Mouse (Mus musculus) CD4-positive, CD25-positive, alpha-beta regulatory T cell, adult 4 months (primary cell): ENCODE measurements at regions not wholly inside any gene's neighbourhood (a gene's known extent, or its start where the extent isn't known, plus 50 kb on each side); places are given as distances from the start of the nearest gene placed in this dataset.
A peak's percentile ranks its signal among the peaks of the same experiment; 100 is the strongest.
"Not testable (repeated sequence)": the region's sequence is repeated elsewhere in the genome, so short reads cannot be mapped to it uniquely, and the experiment has no call there.

Experiments used
- ATAC-seq: one replicate; pipeline ENCODE4 v1.8.0; 2017

- ATAC-seq = no peak
Observed at GRCm38 (mm10) chr3:8310379-8311128, 1299.3 kb downstream of the Zfp704 start.

GRCm38 (mm10) chr3:8307296-8307695 lies 1302.6 kb downstream of the Zfp704 start:
- no peak for ATAC-seq

- ATAC-seq = no peak
Observed at GRCm38 (mm10) chr3:8304784-8305183, 1305.1 kb downstream of the Zfp704 start.

DNA sequence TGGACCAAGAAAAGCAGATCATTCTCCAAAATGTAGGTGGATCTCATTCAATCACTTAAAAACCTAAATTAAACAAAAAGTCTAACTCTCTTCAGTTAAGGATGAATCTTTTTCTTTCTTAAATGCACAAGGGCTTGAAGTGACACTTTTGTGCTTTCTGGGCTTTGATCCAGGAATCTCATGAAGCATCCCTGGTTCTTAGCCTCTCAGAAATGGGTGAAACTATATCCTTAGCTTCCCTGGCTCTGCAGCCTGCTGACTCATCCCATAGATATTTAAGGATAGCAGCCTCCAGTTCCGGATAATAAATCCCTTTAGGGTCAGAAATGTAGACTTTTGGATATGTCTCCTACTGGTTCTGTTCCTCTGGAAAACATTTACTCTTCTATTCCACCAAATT lies 1316.8 kb downstream of the Zfp704 start:
- ATAC-seq = no peak

- no peak for ATAC-seq
Observed at GRCm38 (mm10) chr3:8289558-8289957, 1320.3 kb downstream of the Zfp704 start.

- no peak for ATAC-seq
Observed at GRCm38 (mm10) chr3:8288437-8288836, 1321.4 kb downstream of the Zfp704 start.

GRCm38 (mm10) chr3:8284655-8285428 lies 1325.0 kb downstream of the Zfp704 start:
- no peak for ATAC-seq

DNA sequence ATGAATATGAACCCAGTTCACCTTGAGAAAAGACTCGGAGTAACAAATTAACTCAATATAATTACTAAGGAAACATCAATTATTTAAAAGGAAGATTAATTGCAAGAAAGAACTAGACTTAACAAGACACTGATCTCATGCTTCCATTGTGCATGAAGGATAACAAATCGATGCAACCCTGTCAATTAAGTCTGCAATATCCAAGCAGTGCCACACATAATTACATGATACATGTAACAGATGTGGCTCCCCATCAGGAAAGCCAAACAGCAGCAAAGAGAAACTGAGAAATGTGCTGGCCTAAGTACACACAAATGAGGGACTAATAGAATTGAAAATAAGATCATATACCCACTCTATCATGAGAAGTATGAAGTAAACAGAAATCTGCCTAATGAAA lies 1327.5 kb downstream of the Zfp704 start:
- no peak for ATAC-seq

GRCm38 (mm10) chr3:8276661-8277060 lies 1333.2 kb downstream of the Zfp704 start:
- no peak for ATAC-seq

DNA sequence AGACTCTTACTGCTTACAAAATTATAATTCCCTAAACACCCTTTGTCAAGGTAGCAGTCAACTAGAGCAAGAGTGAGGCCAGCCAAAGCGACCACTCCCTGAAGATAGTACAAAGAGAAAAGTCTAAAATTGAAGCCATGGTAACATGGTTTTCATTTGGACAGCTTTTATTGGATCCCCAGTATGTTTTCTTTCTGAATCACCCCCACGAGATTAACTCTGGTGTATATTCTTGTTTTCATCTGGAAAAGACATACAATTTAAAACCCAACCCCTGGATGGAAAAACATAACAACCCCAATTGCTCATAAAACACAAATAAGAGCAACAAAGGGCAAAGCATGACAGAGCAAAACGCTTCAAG lies 1339.0 kb downstream of the Zfp704 start:
- no peak for ATAC-seq

- no peak for ATAC-seq
Observed at GRCm38 (mm10) chr3:8270009-8270934, 1339.6 kb downstream of the Zfp704 start.

DNA sequence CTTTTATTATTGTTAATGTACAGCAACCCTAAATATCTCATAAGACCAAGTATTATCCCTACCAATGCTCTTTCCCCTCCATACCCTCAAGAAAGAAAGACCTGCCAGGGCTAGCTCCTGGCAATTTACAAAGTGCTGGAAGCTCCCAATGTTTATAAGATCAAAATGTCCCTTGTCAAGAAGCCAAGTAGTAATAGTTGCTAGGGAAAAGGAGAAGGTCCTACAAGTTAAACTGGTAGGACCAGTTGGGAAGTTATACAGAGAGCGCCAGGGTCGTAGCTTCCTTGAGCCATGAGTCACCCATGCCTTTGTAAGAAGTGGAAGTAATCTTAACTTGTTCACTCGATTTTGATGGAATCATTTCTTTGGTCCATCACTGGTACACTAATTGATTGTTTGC lies 1344.1 kb downstream of the Zfp704 start:
- ATAC-seq = no peak

DNA sequence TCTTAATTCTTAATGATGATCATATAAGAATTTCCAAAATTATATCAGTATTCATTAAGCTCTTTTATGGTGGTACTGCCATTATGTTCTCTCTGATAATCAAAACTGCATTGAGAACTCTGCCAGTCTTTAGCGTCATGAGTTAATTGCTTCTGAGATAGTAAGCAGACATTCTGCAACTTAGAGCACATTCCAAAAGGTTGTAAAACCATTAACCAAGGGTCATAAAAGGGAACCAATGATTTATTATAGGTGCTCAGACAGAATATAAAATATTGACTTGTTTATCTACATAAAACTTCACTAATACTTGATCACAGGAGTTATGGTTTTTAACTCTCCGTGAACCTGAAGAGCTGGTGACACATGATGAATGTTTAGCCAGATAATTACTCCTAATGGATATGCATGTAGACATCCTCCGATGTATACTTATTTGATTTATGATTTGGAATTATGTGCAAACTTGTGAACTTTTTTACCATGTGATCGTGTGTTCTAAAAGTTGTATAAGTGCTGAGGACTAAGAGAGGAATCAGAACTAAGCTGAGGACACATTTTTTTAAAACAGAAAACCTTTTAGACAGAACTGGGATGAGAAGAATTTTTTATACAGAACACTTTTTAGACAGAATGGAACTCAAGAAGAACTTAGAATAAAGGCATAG lies 1345.4 kb downstream of the Zfp704 start:
- no peak for ATAC-seq

DNA sequence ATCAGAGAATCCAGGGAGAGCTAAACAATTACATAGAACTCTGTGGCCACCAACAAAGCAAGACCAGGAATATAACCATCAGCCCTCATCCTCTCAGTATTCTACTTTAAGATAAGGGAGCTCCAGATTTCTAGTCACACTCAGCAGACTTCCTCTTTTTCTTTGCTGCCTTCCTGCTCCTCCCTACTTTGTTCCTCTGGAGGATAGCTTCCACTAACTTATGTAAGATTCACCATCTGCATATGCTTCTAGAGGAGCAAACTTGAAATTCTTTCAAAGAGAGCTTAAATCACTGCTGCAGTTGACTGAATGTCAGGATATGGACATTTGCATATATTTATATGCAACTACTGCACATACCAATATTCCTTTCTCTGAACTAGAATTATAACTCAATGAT lies 1352.6 kb downstream of the Zfp704 start:
- no peak for ATAC-seq

- ATAC-seq = no peak
Observed at GRCm38 (mm10) chr3:8252311-8252710, 1357.6 kb downstream of the Zfp704 start.

DNA sequence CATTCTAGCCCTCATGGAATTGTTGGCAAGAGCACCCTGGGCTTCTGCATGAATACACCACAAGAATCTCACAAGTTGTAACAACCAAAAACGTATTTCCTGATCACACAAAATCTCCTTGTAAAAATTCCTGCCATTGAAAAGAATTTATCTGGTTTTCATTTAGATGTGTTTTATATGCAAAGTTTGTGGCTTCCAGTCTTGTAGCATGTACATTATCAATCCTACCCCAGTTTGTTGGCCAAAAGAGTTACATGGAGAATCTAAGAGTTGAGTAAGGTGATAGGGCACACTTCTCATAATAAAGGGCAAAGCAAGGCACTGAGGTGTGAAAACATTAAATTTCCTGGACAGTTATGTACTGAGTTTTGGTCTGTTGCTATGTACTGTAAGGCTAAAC lies 1361.0 kb downstream of the Zfp704 start:
- no peak for ATAC-seq

DNA sequence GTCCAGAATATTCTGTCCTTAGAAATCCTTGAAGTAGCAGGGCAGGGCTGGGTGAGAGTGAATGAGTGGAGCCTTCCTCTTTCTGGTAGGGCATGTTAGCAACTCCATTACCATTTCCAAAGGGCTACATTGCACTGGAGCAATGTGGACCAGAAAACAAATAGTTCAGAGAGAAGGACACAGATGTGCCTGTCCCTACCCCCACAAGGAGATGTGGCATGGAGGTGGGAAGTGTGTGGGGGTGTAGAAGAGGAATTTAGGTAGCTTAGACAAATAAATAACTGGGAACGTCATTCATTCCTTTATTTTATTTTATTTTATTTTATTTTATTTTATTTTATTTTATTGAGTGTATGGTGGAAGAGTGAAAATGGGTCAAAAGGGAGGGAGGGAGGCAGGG lies 1364.1 kb downstream of the Zfp704 start:
- ATAC-seq = not testable (repeated sequence)

- peak; percentile 75 for ATAC-seq
Observed at GRCm38 (mm10) chr3:8245195-8245789, 1364.6 kb downstream of the Zfp704 start.

DNA sequence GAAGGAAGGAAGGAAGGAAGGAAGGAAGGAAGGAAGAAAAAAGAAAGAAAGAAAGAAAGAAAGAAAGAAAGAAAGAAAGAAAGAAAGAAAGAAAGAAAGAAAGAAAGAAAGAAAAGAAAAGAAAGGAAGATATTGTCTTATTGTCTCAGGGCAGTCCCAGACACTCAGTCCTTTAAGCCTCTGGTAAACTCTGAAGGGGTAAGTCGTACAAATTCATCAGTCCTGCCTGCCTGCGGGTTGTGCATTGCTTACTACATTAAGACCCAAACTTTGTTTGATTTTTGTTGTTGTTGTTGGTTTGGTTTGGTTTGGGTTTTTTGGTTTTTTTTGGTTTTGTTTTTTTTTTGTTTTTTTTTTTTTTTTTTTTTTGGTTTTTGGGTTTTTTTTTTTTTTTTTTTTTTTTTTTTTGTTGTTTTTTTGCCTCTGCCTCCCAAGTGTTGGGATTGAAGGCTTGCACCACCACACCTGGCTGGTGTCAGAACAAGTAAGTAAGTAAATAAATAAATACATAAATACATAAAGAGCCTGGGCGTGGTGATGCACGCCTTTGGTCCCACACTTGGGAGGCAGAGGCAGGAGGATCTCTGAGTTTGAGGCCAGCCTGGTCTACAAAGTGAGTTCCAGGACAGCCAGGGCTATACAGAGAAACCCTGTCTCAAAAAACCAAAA lies 1365.2 kb downstream of the Zfp704 start:
- ATAC-seq = not testable (repeated sequence)

DNA sequence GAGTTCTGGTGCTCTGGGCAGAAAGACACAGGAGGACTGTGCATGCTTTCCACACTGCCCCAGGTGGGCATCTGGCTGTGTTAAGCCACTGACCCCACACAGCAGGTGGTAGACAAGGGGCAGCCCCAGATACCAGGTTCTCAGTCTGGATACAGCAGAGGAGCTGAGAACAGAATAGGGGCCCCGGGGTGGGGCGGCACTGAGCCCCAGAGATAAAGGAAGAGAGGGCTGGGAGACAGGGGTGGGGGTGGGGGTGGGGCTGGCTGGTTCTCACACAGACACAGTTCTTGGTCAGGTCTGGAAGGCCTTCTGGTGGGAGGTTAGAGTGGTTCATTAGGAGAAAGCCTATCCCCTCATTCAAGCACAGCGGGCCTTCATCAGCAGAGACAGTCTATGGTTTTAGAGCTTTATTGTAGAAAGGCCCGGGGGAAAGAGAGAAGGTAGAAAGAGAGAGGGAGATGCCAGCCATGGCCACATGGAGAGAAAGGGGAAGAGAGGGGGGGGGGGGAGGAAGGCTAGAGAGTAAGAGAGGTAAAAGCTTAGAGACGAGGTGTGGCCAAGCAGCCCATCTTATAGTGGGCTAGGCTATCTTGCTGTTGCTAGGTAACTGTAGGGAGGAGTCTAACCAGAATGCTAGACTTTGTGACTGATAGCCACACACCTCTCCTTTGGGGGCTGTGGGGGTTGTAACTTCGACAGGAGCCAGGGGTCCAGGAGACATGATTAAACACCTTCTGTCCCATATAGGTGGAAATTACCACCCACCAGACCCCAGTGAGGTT lies 1403.1 kb downstream of the Zfp704 start:
- no peak for ATAC-seq

DNA sequence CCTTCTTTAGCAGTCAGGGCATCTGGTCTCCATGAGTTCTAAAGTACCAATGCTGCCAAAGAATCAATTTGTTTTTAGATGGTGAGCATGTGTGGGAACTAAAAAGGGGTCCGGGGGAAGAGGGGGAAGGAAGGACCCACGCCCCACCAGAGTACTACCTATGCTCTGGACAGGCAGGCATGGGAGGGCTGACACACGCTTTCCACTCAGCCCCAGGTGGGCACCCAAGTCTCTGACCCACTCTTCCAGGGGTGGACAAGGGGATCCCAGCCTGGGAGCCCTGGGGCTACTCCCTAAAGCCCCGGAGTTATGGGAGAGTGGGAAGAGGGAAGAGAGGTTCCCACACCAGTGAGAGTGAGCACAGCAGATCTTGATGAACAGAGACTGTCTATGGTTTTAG lies 1446.9 kb downstream of the Zfp704 start:
- no peak for ATAC-seq
